Mouse (Mus musculus) megakaryocyte, embryonic 14.5 days (primary cell): Measurements from ENCODE around the gene Krtap7-1.

ENCODE experiments used
- FLI1 ChIP-seq: IDR thresholded peaks from 2 replicates; pipeline ENCODE4 v1.6.1; 2012; ENCODE audit warnings: low read length, inconsistent platforms, mixed read lengths
- GATA1 ChIP-seq: IDR thresholded peaks from 3 replicates; pipeline ENCODE4 v1.6.1; 2012; ENCODE audit warnings: mixed read lengths, low read length, inconsistent platforms, borderline replicate concordance

DNA sequence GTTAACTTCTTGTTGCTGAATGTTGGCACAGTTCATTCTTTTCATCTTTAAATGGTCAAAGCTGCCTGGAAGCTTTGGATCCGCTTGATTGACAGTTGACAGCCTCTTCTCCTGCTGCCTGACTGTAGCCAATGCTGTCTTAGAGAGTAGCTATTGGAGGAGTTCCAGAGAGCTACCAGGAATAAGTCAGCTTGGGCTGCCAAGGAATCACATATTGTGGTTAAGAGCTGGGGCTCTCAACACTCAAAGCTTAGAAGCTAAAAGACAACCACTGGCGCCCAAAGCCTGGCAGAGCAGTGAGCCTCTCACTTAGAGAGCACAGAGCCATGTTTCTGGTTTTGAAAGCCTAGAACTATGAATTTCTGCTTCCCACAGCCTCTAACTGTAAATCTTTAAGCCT lies 12.4 kb upstream of the Krtap7-1 start:
- no peak for TF ChIP-seq GATA1
- no peak for TF ChIP-seq FLI1
